Mouse (Mus musculus) stomach, embryonic 14.5 days (tissue): ENCODE data around the gene Gm20696. TPM values are rescaled to one million over a fixed set of nuclear protein-coding genes. Genes with fewer than 3 reads are reported as not detected.

ENCODE experiments used
- ATAC-seq: fragments of 200-750 bp; cut with Nextera tagmentation; 2 replicates; pipeline ENCODE4 v1.8.0; 2017; ENCODE audit warnings: low read depth, moderate TSS enrichment; ENCODE audit not compliant: insufficient number of reproducible peaks, insufficient read depth, low FRiP score
- H3K27ac ChIP-seq: fragments of 300-500 bp; sonication (generic); 2 replicates; pipeline ENCODE4 v1.5.1; 2014; ENCODE audit warnings: mild to moderate bottlenecking, low read length, moderate library complexity, mixed read lengths
- H3K27me3 ChIP-seq: fragments of 300-500 bp; sonication (generic); 2 replicates; pipeline ENCODE4 v1.6.1; 2014; ENCODE audit warnings: low read length, control low read depth, mixed read lengths; ENCODE audit not compliant: control insufficient read depth, insufficient read depth
- H3K36me3 ChIP-seq: fragments of 300-500 bp; sonication (generic); 2 replicates; pipeline ENCODE4 v1.6.1; 2014; ENCODE audit warnings: mild to moderate bottlenecking, control low read depth, low read length, moderate library complexity, mixed read lengths; ENCODE audit not compliant: control insufficient read depth, insufficient read depth
- H3K4me1 ChIP-seq: fragments of 300-500 bp; sonication (generic); 2 replicates; pipeline ENCODE4 v1.6.1; 2014; ENCODE audit warnings: low read length, control low read depth, mixed read lengths; ENCODE audit not compliant: control insufficient read depth, insufficient read depth
- H3K4me2 ChIP-seq: fragments of 300-500 bp; sonication (generic); replicated peaks from 2 replicates; pipeline ENCODE4 v1.6.1; 2014; ENCODE audit warnings: low read depth, low read length, control low read depth
- H3K4me3 ChIP-seq: fragments of 300-500 bp; sonication (generic); 2 replicates; pipeline ENCODE4 v1.5.1; 2014; ENCODE audit warnings: low read depth, low read length, control low read depth
- H3K9ac ChIP-seq: fragments of 300-500 bp; sonication (generic); replicated peaks from 2 replicates; pipeline ENCODE4 v1.6.1; 2014; ENCODE audit warnings: low read depth, mild to moderate bottlenecking, control low read depth, low read length, moderate library complexity, mixed read lengths
- H3K9me3 ChIP-seq: fragments of 300-500 bp; sonication (generic); 2 replicates; pipeline ENCODE4 v1.6.1; 2016; ENCODE audit warnings: low read depth, low read length, control low read depth; ENCODE audit not compliant: control insufficient read depth
- WGBS: fragments of 180-500 bp; shearing (Covaris S2); extraction: QIAGEN DNeasy Blood & Tissue Kit; methylation state at CpG from one replicate; pipeline ENCODE4 v1.1.7; 2014; 5-methylcytosine and 5-hydroxymethylcytosine counted together
- polyA plus RNA-seq: library from polyadenylated mRNA; unstranded; fragments of >200 nt; fragmentation: Nextera tagmentation; extraction: Ambion mirVana; gene quantifications from 2 replicates; pipeline ENCODE4 v1.2.1, GENCODE M21; 2014

The Gm20696 gene
- polyA plus RNA-seq, 1 experiment from 2014 or later, result 7.0 TPM

DNA sequence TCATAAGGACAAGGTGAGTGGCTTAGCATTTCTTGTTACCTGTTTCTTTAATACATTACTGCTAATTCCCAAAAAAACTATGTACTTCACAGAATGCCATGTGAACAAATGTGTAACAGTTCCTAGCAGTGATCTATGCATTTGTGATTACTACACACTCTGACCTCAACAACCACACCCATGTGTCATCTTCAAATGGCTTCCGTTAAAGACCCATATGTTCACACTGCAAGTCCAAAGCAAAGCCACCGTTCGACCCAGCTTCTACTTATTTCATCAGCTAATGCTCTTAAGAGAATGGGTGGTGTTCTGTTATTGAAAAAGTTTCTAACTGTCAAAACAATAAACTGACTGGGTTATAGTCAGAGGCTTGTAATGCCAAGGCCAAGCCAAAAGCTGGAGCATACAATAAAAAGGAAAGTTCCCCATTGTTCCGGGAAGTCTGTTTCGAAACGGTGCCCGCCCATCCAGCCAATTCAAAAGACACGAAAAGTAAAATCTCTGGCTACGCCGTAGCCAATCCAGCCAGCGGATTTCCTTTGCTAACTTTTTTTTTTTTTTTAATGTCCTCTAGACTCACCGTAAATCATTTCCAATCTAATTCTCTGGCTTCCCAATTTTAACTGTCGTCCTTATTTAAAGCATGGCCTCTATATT lies 331.3 kb downstream of the Gm20696 start:
- no peak overlapping the region for H3K4me2 ChIP-seq
- ATAC-seq, result no peak

DNA sequence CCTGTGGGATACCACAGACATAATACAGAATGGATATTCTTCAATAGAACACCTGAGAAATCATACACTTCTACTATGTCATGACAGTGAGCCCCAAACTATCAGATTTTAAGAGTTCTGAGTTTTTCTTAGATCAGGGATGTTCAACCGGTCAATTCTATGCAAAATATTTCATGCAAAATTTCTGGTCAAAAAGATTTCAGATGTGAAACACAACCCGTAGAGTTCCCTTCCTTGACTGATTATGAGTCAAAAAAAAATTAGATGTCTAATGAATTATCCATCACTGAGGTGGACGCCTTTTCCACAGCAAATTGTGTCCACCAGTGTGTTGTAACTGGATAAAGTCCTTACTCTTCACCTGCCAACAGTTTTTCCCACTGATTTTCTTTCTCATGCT lies 332.3 kb downstream of the Gm20696 start:
- 92% methylated on average over 3 of the region's 3 CpGs for WGBS
- peaks cover 12% of the 10 kb centered on the region for H3K4me1 ChIP-seq
- no peak overlapping the region for H3K9ac ChIP-seq

More for the DNA sequence above, 331.3 kb downstream of the Gm20696 start:
- no peak overlapping the region for H3K4me3 ChIP-seq
- H3K27ac ChIP-seq, result no peak overlapping the region
- no peaks in the 10 kb centered on the region for H3K9me3 ChIP-seq
- no peaks in the 10 kb centered on the region for H3K27me3 ChIP-seq
- H3K4me1 ChIP-seq, result peaks cover 12% of the 10 kb centered on the region
- H3K9ac ChIP-seq, result no peak overlapping the region
- WGBS, result 70% methylated on average over 13 of the region's 13 CpGs
- no peaks in the 10 kb centered on the region for H3K36me3 ChIP-seq

DNA sequence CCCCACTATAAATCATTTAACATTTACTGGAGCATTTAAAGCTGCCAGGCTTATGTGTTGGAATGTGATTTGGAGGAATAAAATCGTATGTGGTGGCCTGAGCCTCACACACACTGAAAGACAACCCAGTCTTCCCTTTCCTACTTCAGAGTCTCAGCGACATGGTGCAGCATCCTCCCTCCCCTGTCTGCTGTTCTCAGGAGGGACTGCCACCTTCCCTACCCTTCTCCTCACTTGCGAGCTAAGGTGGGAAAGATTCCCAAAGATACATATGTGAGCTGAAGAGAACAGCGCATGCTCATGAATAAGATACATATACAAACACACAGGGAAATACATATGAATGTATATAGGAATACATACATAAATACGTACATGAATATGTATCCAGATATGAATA lies 333.5 kb downstream of the Gm20696 start:
- H3K4me1 ChIP-seq, result peaks cover 13% of the 10 kb centered on the region
- ATAC-seq, result no peak
- H3K4me3 ChIP-seq, result no peak overlapping the region
- 84% methylated on average over 5 of the region's 5 CpGs for WGBS
- no peak overlapping the region for H3K4me2 ChIP-seq
- H3K27me3 ChIP-seq, result no peaks in the 10 kb centered on the region
- H3K27ac ChIP-seq, result no peak overlapping the region
- H3K9ac ChIP-seq, result no peak overlapping the region
- no peaks in the 10 kb centered on the region for H3K36me3 ChIP-seq
- no peaks in the 10 kb centered on the region for H3K9me3 ChIP-seq

More for the DNA sequence above, 332.3 kb downstream of the Gm20696 start:
- Histone ChIP-seq H3K4me3 (no peak overlapping the region), H3K27me3 (no peaks in the 10 kb centered on the region), H3K27ac (no peak overlapping the region), H3K4me2 (no peak overlapping the region), H3K9me3 (no peaks in the 10 kb centered on the region), H3K36me3 (no peaks in the 10 kb centered on the region)
- no peak for ATAC-seq

DNA sequence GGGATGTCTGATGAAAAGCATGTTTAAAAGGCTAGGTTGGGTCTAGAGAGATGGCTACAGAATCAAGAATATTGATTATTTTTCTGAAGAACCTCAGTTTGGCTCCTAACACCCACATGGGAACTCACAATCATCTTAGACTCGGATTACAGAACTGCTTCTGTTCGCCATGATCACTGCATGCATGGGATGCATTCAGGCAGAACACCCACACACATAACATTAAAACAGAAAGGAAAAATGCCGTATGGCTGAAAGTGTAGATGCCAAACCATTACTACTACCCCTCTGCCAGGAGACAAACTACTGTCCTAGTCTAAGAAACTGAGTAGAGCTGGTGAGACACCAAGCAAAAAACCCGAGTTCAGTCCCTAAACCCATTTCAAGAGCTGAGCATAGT lies 336.4 kb downstream of the Gm20696 start:
- WGBS, result 91% methylated on average over 4 of the region's 4 CpGs
- Histone ChIP-seq H3K4me1 (peaks cover 15% of the 10 kb centered on the region), H3K27ac (no peak overlapping the region), H3K36me3 (no peaks in the 10 kb centered on the region), H3K27me3 (no peaks in the 10 kb centered on the region), H3K9ac (no peak overlapping the region), H3K9me3 (no peaks in the 10 kb centered on the region), H3K4me3 (no peak overlapping the region), H3K4me2 (no peak overlapping the region)
- ATAC-seq, result no peak

DNA sequence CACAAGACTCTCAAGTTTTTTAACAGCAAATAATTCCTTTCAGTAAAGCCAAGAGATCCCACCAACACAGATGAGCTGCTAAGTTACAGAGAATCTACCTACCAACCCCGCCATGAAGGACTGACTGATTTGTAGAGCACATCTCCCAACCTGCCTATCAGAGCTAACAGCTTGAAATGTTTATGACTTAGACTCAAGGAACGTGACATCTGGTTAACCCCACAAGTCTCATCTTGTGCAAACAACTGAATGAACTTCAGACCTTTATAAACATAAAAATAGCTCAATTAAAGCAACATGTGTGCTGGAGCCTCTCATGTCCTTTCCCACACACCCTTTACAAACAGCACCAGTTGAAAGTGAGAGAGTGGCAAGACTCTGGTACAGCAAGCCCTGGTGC lies 338.0 kb downstream of the Gm20696 start:
- no peak overlapping the region for H3K27ac ChIP-seq
- no peaks in the 10 kb centered on the region for H3K36me3 ChIP-seq
- peaks cover 15% of the 10 kb centered on the region for H3K4me1 ChIP-seq
- ATAC-seq, result no peak
- no peaks in the 10 kb centered on the region for H3K27me3 ChIP-seq
- no peak overlapping the region for H3K4me2 ChIP-seq
- H3K9me3 ChIP-seq, result no peaks in the 10 kb centered on the region
- WGBS, result 33% methylated on average over 2 of the region's 2 CpGs
- no peak overlapping the region for H3K4me3 ChIP-seq
- H3K9ac ChIP-seq, result no peak overlapping the region

DNA sequence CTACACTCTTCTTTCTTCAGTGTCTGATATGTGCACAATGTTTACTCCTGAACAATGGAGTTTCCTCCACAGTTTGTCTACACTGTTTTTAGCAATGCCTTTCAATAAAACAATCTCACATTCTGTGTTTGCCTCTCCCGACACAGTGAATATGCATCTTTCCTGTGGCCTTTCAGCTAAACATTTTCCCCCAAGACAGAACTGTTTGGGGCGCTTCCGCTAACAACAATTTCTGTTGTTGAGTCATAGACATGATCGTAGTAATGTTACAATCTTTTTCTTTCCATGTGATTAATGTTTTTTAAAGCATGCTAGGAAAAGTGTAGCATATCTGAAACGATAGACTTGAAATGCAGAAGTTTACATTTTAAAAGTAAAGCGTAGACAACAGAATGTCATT lies 338.5 kb downstream of the Gm20696 start:
- 51% methylated on average over 6 of the region's 6 CpGs for WGBS
- Histone ChIP-seq H3K27me3 (no peaks in the 10 kb centered on the region), H3K36me3 (no peaks in the 10 kb centered on the region), H3K9me3 (no peaks in the 10 kb centered on the region), H3K27ac (no peak overlapping the region), H3K9ac (no peak overlapping the region), H3K4me1 (peaks cover 15% of the 10 kb centered on the region), H3K4me3 (no peak overlapping the region), H3K4me2 (no peak overlapping the region)
- no peak for ATAC-seq

DNA sequence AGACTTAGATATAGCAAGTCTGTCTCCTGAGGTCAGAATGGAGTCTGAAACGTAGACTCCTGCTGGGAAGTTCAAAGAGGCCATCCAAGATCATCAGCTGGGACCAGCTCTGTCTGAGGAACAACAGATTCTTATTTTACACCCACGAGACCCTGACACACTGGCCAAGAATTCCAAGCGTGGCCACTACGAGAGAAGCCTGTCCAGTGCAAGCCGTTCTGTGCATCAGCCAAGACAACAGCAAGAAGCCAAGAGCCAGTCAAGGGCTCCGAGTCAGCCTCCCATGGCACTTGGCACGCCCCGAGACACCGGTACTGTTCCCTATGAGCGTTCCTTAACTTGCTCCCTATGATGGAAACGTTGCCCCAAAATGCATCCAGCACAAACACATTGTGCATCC lies 338.9 kb downstream of the Gm20696 start:
- ATAC-seq, result no peak
- WGBS, result 72% methylated on average over 11 of the region's 11 CpGs
- H3K27me3 ChIP-seq, result no peaks in the 10 kb centered on the region
- no peak overlapping the region for H3K4me2 ChIP-seq
- H3K4me3 ChIP-seq, result no peak overlapping the region
- H3K27ac ChIP-seq, result no peak overlapping the region
- peaks cover 15% of the 10 kb centered on the region for H3K4me1 ChIP-seq
- no peaks in the 10 kb centered on the region for H3K36me3 ChIP-seq
- no peaks in the 10 kb centered on the region for H3K9me3 ChIP-seq
- H3K9ac ChIP-seq, result no peak overlapping the region

DNA sequence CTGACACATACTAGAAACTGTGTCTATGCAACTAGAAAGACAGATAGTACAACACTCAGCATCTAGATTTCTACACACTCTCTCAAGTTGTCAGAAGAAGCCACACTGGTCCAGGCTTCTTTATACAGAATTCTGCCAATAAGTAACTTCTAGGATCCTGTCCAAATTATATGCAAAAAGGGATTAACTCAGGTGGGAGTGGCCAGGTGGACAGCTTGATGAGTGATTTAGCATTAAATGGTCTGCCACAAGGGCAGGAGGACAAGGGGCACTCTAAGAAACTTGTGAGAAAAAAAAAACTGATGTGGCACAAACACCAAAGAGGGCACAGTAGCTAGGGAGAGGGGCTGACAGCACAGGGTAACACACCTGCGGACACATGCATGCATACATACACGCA lies 340.7 kb downstream of the Gm20696 start:
- Histone ChIP-seq H3K4me3 (no peak overlapping the region), H3K27me3 (no peaks in the 10 kb centered on the region), H3K36me3 (no peaks in the 10 kb centered on the region), H3K27ac (no peak overlapping the region), H3K4me2 (no peak overlapping the region), H3K9me3 (no peaks in the 10 kb centered on the region), H3K9ac (no peak overlapping the region), H3K4me1 (peaks cover 17% of the 10 kb centered on the region)
- WGBS, result 86% methylated on average over 2 of the region's 2 CpGs
- no peak for ATAC-seq

DNA sequence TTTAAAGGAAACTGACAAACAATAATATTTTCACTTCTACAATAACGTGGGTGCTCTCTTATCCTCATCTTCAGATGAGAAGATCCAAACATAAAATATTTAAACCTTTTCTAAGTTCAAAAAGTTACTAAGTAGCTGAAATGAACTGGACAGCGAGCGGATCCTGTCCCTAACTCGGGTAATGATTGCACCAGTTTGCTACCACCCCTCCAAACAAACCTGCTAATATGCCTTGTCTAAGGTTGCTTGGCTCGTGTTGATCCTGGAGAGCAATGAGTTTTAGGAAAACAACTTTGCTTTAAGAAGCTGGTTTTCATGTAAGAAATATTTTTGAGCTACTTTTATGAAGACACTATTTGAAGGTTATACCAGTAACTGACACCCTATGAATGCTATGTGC lies 341.1 kb downstream of the Gm20696 start:
- Histone ChIP-seq H3K9me3 (no peaks in the 10 kb centered on the region), H3K27ac (no peak overlapping the region), H3K4me2 (no peak overlapping the region), H3K27me3 (no peaks in the 10 kb centered on the region), H3K9ac (no peak overlapping the region), H3K4me3 (no peak overlapping the region), H3K4me1 (peaks cover 20% of the 10 kb centered on the region), H3K36me3 (no peaks in the 10 kb centered on the region)
- 80% methylated on average over 5 of the region's 5 CpGs for WGBS
- no peak for ATAC-seq
